In genomic region chr3:65871609-65872272, GRCm38 (mm10) we compare ENCODE assay signal across 9 mouse cellular contexts.
DNase-seq lines count a peak whose midpoint lies in the region; ATAC-seq lines count a peak whose summit lies in the region.
"Had no signal": no experiment of that assay in that cellular context is flagged by ENCODE, and none has a peak within 500 bp of the region (broad histone marks: within the 10 kb centered on the region; RNA-seq: fewer than 3 reads in every experiment).

No protein-coding gene starts in this region.

- H3K27me3 ChIP-seq in heart, embryonic 11.5 days (ENCODE audit: control insufficient read depth, insufficient read depth, low read length): no peaks in the 10 kb centered on the region
- peaks cover 4% of the 10 kb centered on the region; the same call in 1 of the 2 replicates for H3K27me3 ChIP-seq in forebrain, embryonic 12.5 days
- no peaks in the 10 kb centered on the region for H3K27me3 ChIP-seq in limb, embryonic 11.5 days (ENCODE audit: control insufficient read depth, insufficient read depth, low read length)
- H3K27me3 ChIP-seq: liver, embryonic 12.5 days had no signal

- H3K4me1 ChIP-seq in heart, embryonic 11.5 days (ENCODE audit: control insufficient read depth, insufficient read depth, low read length): peaks cover 21% of the 10 kb centered on the region
- H3K4me1 ChIP-seq in forebrain, embryonic 12.5 days: peaks cover 13% of the 10 kb centered on the region
- peaks cover 6% of the 10 kb centered on the region for H3K4me1 ChIP-seq in limb, embryonic 11.5 days (ENCODE audit: control insufficient read depth, insufficient read depth, low read length)

- H3K4me2 ChIP-seq in heart, embryonic 11.5 days: no peak overlapping the region
- no peak overlapping the region for H3K4me2 ChIP-seq in forebrain, embryonic 12.5 days
- H3K4me2 ChIP-seq in limb, embryonic 11.5 days (ENCODE audit: low read depth, severe bottlenecking): no peak overlapping the region
- H3K4me2 ChIP-seq: liver, embryonic 12.5 days had no signal

- intact Hi-C loops in gastrocnemius, postnatal 14 days (cut with DNase I; ENCODE audit: low total_unique reads): no loop called here

- no peak for DNase-seq in heart, postnatal 4 days
- peak; percentile 27 for DNase-seq in ES-CJ7 (ENCODE audit: low read depth, low spot score)
- peak; percentile 36 for DNase-seq in limb, embryonic 11.5 days (ENCODE audit: low spot score)
- no peak for DNase-seq in gastrocnemius, postnatal 14 days
- no peak for DNase-seq in spleen, postnatal 10 days (ENCODE audit: low spot score in 2 of 2)

- ATAC-seq in heart, embryonic 11.5 days (replicated peaks; ENCODE audit: insufficient number of reproducible peaks, low FRiP score, low TSS enrichment): no peak
- ATAC-seq in forebrain, embryonic 12.5 days (ENCODE audit: low FRiP score): 0 out of 2 replicates have a peak, but pooled peaks have one; percentile 30
- ATAC-seq in limb, embryonic 11.5 days (ENCODE audit: insufficient number of reproducible peaks, low FRiP score, low TSS enrichment, low read depth): peak; percentile 19; the same call in 1 of the 2 replicates
- ATAC-seq in granulocyte monocyte progenitor cell, adult 5-6 weeks (replicated peaks; ENCODE audit: poor library complexity, severe bottlenecking): no peak

- WGBS in heart, embryonic 11.5 days (ENCODE audit: insufficient replicate concordance): 26% methylated on average over 10 of the region's 10 CpGs
- 37% methylated on average over 10 of the region's 10 CpGs for WGBS in forebrain, embryonic 12.5 days
- WGBS in limb, embryonic 11.5 days: 30% methylated on average over 10 of the region's 10 CpGs

- H3K4me3 ChIP-seq in heart, embryonic 11.5 days (ENCODE audit: low read depth, low read length): no peak overlapping the region
- H3K4me3 ChIP-seq in forebrain, embryonic 12.5 days (replicated peaks): no peak overlapping the region
- no peak overlapping the region for H3K4me3 ChIP-seq in limb, embryonic 11.5 days (ENCODE audit: low read depth, low read length)
- H3K4me3 ChIP-seq: liver, embryonic 12.5 days had no signal

- no peaks in the 10 kb centered on the region for H3K9me3 ChIP-seq in heart, embryonic 11.5 days (replicated peaks; ENCODE audit: control insufficient read depth, low read length)
- H3K9me3 ChIP-seq in forebrain, embryonic 12.5 days: no peaks in the 10 kb centered on the region
- no peaks in the 10 kb centered on the region for H3K9me3 ChIP-seq in limb, embryonic 11.5 days (ENCODE audit: control insufficient read depth, low read length)
- H3K9me3 ChIP-seq: liver, embryonic 12.5 days had no signal

- H3K9ac ChIP-seq in heart, embryonic 11.5 days (ENCODE audit: low read depth, low read length): peak overlapping the region; percentile 64
- no peak overlapping the region for H3K9ac ChIP-seq in forebrain, embryonic 12.5 days
- 0 out of 2 replicates have a peak overlapping the region, but pooled peaks have one; percentile 43 for H3K9ac ChIP-seq in limb, embryonic 11.5 days (ENCODE audit: low read length)
- H3K9ac ChIP-seq: liver, embryonic 12.5 days had no signal

- H3K27ac ChIP-seq in heart, embryonic 11.5 days (ENCODE audit: low read depth, low read length): peak overlapping the region; percentile 92
- H3K27ac ChIP-seq in forebrain, embryonic 12.5 days: no peak overlapping the region
- peak overlapping the region; percentile 53; the same call in 1 of the 2 replicates for H3K27ac ChIP-seq in limb, embryonic 11.5 days (replicated peaks; ENCODE audit: low read depth, low read length)
- H3K27ac ChIP-seq: liver, embryonic 12.5 days had no signal

- no peaks in the 10 kb centered on the region for H3K36me3 ChIP-seq in heart, embryonic 11.5 days (ENCODE audit: control insufficient read depth, insufficient read depth, low read length)
- H3K36me3 ChIP-seq in forebrain, embryonic 12.5 days (replicated peaks): no peaks in the 10 kb centered on the region
- H3K36me3 ChIP-seq in limb, embryonic 11.5 days (ENCODE audit: control insufficient read depth, insufficient read depth, low read length): no peaks in the 10 kb centered on the region
- H3K36me3 ChIP-seq: liver, embryonic 12.5 days had no signal

Comparison
In these comparisons a context has a peak if more than half of its experiments do, and no peak if none do; other contexts are left out.
1. ATAC-seq: peak in forebrain, embryonic 12.5 days (single experiment) and limb, embryonic 11.5 days (single experiment); none in heart, embryonic 11.5 days (single experiment) and granulocyte monocyte progenitor cell, adult 5-6 weeks (single experiment).
2. DNase-seq: peak in ES-CJ7 (single experiment) and limb, embryonic 11.5 days (single experiment); none in heart, postnatal 4 days (single experiment), gastrocnemius, postnatal 14 days (single experiment) and spleen, postnatal 10 days (0 of 2).